Mouse (Mus musculus) small intestine, adult 10 weeks (tissue): Measurements from ENCODE around the gene Prpf4. TPM values are rescaled to one million over a fixed set of nuclear protein-coding genes. Genes with fewer than 3 reads are reported as not detected.

ENCODE experiments used
- polyA plus RNA-seq: library from polyadenylated mRNA; stranded (reverse); fragments of 350-450 nt; fragmentation: Illumina TruSeq; extraction: RNeasy Lipid Tissue Mini Kit (QIAGEN cat#74804); gene quantifications from one replicate; pipeline ENCODE4 v1.2.3, GENCODE M21; 2014; ENCODE audit warnings: low replicate concordance

Prpf4 gene
- polyA plus RNA-seq = 6.1 TPM

DNA sequence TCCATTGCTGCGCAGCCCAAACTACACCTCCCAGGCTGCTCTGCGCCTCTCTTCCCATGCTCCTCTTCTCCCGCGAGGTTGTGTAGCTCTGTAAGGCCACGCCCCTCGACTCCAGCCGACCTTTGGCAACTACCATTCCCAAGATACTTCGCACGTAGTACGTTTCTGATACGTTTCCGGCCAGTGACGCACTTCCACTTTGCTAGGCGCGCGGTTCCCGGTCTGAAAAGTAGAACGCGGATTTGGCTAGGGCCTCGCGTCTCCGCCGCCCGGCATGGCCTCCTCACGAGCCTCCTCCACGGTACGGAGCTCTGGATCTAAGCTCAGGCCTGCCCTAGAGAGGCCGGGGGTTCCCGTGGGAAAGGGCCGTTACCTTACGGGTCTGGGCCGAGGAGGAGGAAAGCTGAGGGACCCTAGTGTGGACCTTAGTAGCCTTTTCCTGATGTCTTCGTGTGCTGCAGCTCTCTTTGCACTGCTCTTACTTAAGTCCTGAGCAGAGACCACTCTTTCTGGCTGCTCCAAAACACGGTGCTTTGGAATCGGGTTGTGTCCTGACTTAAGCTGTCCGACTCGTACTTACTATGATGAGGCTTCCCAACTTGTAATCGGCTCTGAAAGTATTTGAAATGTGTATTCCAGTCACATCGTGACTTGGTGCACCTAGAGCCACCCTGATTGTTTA is at the start of gene Prpf4, which contains the start of gene Cdc26:
Prpf4 (plus strand) TSS at position 197 of the 682 bp plus-strand sequence.
Cdc26 (minus strand) TSS at position 42 of the 682 bp plus-strand sequence.

GRCm38 (mm10) chr4:62360088-62360804 is 48.4 kb upstream of the Prpf4 start, which contains the start of the genes Fkbp15 and Slc31a1:
Gene Fkbp15, minus strand, starts transcription at chr4:62360548.
Gene Slc31a1, plus strand, starts transcription at chr4:62360727.

GRCm38 (mm10) chr4:62435081-62435480 is 26.5 kb downstream of the Prpf4 start, which contains the start of gene Rnf183:
Gene Rnf183, minus strand, starts transcription at chr4:62435252.

GRCm38 (mm10) chr4:62470598-62471051 is 62.0 kb downstream of the Prpf4 start, which contains the start of gene Wdr31:
Gene Wdr31, minus strand, starts transcription at chr4:62470896.

Other genes with a start within 250 kb of the Prpf4 start
- gene Zfp37, start 177.8 kb upstream of the Prpf4 start, polyA plus RNA-seq = 4.9 TPM
- 3.2 TPM for gene Slc31a2, start 146.2 kb upstream of the Prpf4 start, polyA plus RNA-seq
- gene Fkbp15, start 48.2 kb upstream of the Prpf4 start, polyA plus RNA-seq = 11.2 TPM
- 518 TPM for gene Slc31a1, start 48.1 kb upstream of the Prpf4 start, polyA plus RNA-seq
- 40.1 TPM for gene Cdc26, start 155 bp upstream of the Prpf4 start, polyA plus RNA-seq
- not detected for gene Rnf183, start 26.5 kb downstream of the Prpf4 start, polyA plus RNA-seq
- gene Wdr31, start 62.1 kb downstream of the Prpf4 start, polyA plus RNA-seq = 0.52 TPM
- 1.9 TPM for gene Bspry, start 71.3 kb downstream of the Prpf4 start, polyA plus RNA-seq
- gene Hdhd3, start 94.7 kb downstream of the Prpf4 start, polyA plus RNA-seq = 0.48 TPM
- gene Alad, start 111.1 kb downstream of the Prpf4 start, polyA plus RNA-seq = 0.85 TPM
- 39.8 TPM for gene Pole3, start 116.3 kb downstream of the Prpf4 start, polyA plus RNA-seq
- 0.37 TPM for gene 4933430I17Rik, start 116.6 kb downstream of the Prpf4 start, polyA plus RNA-seq
- gene Rgs3, start 151.1 kb downstream of the Prpf4 start, polyA plus RNA-seq = 2.5 TPM